Mouse (Mus musculus) adrenal gland, adult 8-10 months (tissue): ENCODE measurements around the gene Asap2. TPM values are rescaled to one million over a fixed set of nuclear protein-coding genes. Genes with fewer than 3 reads are reported as not detected.
A peak's percentile ranks its signal among the peaks of the same experiment; 100 is the strongest.

Experiments used
- DNase-seq: peaks from one replicate; pipeline ENCODE4 v3.0.0; 2022
- total RNA-seq, 4 experiments: library from RNA; stranded (reverse); gene quantifications; 2 replicates each; pipeline ENCODE4 v1.2.4; 2022

The Asap2 gene
- total RNA-seq, 4 experiments from 2014 or later = 12.9 to 15.5 (median 14.3) TPM

DNA sequence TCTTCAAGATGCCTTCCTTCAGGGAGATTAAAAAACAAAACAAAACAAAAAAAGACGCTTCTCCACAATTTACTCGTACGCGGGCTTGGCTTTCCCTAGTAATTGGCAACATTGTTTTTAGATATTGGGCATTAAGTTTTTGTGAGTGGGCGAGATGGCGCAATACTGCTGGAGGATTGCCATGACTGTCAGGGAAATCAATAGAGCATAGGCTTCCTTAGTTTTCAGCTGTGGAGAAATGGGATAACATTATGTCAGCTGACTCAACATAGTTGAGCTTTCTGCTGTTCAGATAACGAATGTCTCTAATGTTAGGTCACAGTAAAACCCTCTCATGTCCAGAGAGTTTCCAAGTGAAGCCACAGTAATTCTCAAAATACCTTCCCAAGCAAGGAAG, 326.6 kb downstream of the Asap2 start:
- peak; percentile 34 for DNase-seq

DNA sequence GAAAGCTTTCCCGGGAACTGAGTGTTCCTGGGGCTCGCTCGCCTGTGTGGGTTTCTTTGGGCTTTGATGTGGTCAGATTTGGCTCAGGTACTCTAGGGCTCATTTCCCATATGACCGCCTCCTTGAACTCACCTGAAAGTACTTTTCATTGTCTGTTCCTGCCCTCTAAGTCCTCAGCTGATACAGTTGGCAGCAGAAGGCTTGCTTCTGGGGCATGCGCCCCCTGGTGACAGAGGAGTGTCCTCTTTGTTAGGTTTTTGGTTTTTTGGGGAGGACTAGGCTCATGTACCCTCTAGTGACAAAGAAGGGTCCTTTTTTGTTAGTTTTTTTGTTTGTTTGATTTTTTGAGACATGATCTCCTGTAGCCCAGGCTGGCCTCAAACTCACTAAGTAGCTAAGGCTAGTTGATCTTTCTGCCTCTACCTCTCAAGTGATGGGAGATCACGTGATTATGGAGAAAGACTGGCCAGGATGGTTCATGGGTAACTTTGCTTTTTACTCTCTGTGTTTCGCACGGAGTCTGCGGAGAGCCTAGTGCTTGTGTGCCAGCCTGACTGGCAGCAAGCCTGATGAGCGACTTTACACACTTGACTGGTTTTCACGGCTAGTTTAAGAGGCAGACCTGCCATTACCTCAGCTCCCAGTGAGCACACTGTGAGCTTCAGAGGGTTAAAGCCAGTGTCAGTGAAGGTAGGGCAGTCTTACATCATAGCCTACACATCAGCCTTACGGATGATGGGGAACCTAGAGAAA, 328.1 kb downstream of the Asap2 start:
- peak; percentile 32 for DNase-seq
